Mouse (Mus musculus): ENCODE results near the gene Camk2d.

Gene Camk2d

DNA sequence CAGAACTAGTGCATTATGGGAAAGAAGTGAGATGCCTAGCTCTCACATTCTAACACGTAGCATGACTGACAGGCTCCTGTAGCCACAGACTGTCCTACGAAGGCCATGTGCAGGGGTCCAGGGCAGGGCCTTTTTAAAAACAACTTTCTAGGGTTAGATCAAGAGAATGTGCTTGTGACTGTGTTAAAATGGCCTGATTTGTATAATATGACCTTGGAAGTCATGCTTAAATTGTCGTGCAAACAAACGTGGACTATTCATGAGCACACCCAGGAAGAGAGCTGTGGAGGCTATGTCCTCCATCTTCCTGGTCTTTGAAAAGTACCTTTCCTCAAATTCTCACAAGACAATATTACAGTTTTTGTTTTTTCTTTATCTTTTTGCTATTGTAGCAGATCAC, 91.0 kb downstream of the Camk2d start:
- in situ Hi-C loops (cut with MboI, MseI) = no loop called here

GRCm38 (mm10) chr3:126688516-126688915, 92.4 kb downstream of the Camk2d start:
- in situ Hi-C loops (cut with MboI, MseI) = no loop called here

DNA sequence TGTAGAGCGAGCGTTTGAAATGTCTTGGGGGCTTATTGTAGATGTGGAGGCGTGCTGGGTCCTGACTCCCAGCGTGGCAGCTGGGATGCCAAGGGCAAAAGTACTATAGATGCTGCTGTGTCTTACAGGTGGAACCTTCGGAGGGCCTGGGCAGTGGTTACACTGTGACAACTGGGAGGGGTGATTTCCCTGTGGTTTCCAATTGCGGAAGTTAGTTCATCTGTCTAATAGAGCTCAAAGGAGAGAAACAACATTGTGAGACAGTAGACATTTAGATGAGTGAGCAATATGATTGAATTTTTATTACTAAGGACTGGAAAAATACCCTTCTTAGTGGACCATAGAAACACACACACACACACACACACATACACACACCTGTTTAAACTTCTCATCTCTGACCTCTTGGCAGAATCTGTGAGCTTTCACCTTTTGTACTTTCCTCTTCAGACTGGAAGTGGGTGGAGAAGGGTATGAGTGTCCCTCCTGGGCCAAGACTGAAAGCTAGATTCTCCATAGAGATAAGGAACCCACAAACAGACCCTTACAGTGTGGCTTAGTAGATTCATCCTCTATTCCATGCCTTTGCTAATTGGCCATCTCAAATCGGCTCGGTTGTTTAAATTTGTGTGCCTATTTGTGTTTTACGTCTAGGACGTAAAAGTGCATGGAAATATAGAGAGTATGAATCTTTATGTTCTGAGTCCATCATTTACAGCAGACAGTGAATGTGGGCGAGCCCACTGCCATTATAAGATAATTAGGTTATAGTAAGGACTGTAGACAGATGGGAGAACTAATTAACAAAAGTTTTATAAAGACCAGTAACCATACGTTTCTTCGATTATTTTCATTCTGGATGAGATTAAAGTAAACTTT, 94.8 kb downstream of the Camk2d start:
- in situ Hi-C loops (cut with MboI, MseI) = loop anchor here (5.0 kb wide), 1 partner anchor 34 kb away; no protein-coding TSS in a partner anchor

DNA sequence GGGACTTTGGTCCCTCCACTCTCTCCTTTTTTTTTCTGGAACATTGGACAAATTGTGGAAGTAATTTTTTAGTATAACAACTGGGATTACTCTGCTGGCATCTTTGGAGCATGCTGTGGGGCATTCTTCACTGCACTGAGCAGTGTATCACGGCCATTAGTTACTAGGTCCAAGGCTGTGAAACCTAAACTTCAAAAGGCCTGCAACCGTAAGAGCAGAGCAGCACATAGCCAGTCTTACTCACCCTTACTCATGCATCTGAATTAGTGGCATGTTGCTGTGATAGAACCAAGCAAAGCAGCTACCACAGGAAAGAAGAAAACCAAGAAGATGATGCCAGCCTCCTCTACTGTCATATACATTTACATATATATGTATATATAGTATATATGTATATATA, 95.5 kb downstream of the Camk2d start:
- in situ Hi-C loops (cut with MboI, MseI) = loop anchor here (5.0 kb wide), 1 partner anchor 34 kb away; no protein-coding TSS in a partner anchor

DNA sequence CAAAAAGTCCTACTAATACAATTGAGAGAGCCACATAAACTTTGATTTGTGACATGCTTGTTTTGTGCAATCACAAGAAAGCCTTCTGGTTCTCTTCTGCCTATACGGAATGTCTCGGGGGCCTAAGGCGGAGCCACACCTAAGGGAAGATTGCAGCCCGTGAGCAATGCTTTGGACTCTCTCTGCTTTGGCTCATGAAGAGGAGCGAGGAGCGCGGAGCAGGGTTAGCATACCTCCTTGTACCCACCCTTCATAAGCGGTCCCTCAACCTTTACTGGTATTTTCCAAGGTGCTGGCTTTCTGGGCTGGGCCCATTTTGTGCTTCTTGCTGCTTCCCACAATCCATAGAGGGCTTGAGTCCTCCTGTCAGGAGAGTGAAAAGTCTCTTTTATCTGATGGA, 96.7 kb downstream of the Camk2d start:
- in situ Hi-C loops (cut with MboI, MseI) = loop anchor here (5.0 kb wide), 1 partner anchor 35 kb away; no protein-coding TSS in a partner anchor

DNA sequence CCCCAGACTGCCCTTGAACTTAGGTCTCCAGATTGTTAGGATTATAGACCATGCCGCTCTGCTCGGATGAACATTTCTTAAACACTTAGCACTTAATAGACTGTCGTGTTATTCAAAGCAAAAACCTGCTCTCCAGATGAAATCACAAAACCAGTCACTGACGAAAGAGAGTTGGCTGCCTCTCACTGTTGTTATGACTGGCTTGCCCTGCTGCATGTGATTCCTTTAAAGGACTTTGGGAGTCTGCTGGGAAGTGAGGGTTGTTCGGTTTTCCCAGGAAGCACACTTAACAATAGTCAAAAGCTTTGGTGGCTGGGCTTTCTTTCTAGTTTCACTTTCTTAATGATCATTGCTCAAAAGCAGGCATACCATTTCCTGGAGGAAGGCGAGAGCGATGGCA, 97.2 kb downstream of the Camk2d start:
- in situ Hi-C loops (cut with MboI, MseI) = loop anchor here (5.0 kb wide), 1 partner anchor 36 kb away; no protein-coding TSS in a partner anchor

- in situ Hi-C loops (cut with MboI, MseI) = no loop called here
These were observed 99.6 kb downstream of the Camk2d start for GRCm38 (mm10) chr3:126695456-126696293.

DNA sequence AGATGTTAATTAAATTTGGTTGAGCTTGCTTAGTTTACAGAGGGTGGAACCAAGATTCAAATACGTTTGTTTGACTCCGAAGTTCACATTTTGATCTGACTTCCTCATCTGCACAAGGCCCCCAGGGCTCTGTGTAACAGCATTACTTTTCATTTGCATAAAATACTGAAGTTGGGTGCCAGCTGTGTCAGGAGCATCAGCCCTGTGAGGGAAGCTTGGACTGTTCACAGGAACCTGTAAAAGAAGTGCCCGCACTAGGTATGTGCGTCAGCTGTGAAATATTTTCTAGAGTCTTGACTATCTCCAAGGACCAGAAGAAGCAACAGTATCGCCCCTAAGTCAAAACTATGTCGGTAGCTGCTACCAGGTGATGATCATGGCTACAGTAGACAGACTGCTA, 100.5 kb downstream of the Camk2d start:
- in situ Hi-C loops (cut with MboI, MseI) = no loop called here

DNA sequence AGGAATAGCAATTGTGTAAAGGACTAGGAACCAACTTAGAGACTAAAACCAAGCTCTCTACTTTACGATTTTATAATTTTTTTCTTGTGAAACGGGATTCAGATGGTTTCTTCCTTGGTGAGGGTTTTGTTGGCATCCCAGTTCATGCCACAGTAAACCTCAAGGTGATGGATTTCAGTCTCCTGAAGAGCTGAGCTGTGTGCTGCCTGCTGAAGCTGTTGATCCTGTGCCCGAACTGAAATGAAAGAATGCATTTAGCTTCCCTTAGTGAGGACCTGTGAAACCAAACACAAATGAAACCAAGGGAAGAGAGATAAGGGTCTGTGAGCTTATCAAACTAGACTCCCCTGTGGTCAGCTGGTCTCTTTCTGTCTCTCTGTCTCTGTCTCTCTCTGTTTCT, 103.6 kb downstream of the Camk2d start:
- in situ Hi-C loops (cut with MboI, MseI) = no loop called here

DNA sequence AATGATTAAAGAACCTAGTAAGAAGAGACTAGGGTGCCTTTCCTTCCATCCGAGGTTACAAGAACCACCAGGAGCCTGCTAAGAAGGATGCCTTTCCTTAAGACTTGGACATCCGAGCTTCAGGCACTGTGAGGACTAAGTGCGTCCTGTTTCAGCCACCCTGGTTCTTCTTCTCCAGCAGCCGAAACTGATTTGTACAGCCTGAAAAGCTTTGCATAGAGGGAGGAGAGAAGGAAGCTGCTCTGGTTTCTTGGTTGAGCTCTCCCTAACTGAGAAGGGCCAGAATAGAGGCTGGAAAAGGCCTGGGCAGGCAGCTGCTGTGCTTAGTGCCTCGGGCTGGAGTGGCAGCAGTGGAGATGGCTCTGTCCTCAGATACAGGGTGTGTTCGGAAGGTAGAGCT, 105.0 kb downstream of the Camk2d start:
- in situ Hi-C loops (cut with MboI, MseI) = no loop called here

- in situ Hi-C loops (cut with MboI, MseI) = no loop called here
These were observed 105.5 kb downstream of the Camk2d start for GRCm38 (mm10) chr3:126701586-126701985.

GRCm38 (mm10) chr3:126705490-126705889, 109.4 kb downstream of the Camk2d start:
- in situ Hi-C loops (cut with MboI, MseI) = no loop called here

DNA sequence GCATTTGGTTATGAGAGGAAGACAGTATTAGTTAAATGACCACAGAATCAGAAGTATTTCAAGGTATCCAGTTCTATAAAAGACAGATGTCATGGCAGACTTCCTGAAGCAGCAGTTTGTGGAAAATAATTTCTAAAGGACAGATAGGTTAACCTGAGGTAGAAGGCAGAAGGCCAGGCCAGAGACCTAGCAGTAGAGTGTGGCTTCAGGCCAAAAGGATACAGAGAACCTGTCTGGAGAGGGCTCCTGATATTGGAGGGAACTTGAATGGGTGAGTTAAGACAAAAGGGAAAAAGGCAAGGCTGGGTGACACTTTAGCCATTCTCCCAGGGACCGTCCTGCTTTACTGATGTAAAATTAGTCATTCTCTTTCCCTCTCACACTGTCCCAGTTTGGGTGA, 118.2 kb downstream of the Camk2d start:
- in situ Hi-C loops (cut with MboI, MseI) = no loop called here

DNA sequence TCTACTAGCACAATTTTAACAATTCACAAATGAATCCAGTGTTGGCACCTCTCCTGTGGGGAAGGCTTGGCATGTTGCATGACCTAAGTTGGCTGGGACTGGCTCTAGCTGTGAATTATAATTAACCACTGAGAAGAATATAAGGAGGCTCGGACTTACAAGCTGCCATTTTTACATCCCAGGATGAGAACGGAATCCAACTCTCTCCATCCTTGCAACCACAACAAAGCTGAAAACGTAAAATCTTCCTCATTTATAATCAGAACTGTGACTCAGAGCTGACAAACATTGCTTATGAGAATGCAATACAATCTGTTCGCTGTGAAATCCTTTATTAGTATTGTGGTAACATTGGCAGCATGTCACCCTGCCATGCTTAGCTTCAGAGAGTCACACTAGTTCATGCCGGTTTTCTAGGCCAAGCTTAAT, 126.9 kb downstream of the Camk2d start:
- in situ Hi-C loops (cut with MboI, MseI) = no loop called here

GRCm38 (mm10) chr3:126723458-126723857, 127.4 kb downstream of the Camk2d start:
- in situ Hi-C loops (cut with MboI, MseI) = no loop called here

- in situ Hi-C loops (cut with MboI, MseI) = no loop called here
These were observed 129.5 kb downstream of the Camk2d start for GRCm38 (mm10) chr3:126725647-126726046.

- in situ Hi-C loops (cut with MboI, MseI) = no loop called here
These were observed 131.3 kb downstream of the Camk2d start for GRCm38 (mm10) chr3:126727387-126727786.

DNA sequence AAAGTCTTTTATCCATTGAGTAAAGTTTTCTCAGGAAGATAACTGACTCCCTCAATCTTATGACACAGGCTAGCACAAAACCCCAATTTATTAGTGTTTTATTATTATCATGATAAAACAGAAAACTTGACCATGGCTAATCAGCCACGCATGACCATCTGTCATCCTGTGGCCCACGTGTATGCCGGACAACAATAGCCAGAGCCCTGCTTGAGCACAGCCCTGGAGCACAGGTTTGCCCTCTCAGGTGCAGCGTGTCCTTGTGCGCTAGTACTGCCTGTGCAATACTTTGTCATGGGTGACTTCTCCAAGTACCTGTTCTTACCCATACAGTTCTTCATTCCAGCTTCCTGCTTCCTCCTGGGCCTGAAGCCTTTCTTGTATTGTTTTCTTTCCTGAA, 134.3 kb downstream of the Camk2d start:
- in situ Hi-C loops (cut with MboI, MseI) = no loop called here

DNA sequence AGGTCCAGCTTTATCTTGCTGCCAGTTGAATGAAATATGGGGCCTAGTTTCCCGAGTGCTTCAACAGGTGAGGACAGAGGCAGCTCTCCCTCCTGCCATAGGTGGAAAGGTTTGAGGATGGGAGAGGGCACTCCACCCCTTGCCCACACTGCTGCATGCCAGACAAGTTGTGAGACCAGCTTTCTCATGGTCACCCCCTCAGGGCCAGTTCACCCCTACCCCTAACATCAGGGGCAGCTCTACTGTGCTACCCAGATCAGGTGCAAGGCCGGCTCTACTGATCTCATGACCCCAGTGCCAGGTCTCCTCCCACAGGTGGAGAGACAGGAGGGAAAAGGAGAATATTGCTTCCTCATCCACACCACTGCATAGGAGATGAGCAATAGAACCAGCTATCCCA, 136.2 kb downstream of the Camk2d start:
- in situ Hi-C loops (cut with MboI, MseI) = no loop called here

GRCm38 (mm10) chr3:126734533-126734932, 138.4 kb downstream of the Camk2d start:
- in situ Hi-C loops (cut with MboI, MseI) = no loop called here

DNA sequence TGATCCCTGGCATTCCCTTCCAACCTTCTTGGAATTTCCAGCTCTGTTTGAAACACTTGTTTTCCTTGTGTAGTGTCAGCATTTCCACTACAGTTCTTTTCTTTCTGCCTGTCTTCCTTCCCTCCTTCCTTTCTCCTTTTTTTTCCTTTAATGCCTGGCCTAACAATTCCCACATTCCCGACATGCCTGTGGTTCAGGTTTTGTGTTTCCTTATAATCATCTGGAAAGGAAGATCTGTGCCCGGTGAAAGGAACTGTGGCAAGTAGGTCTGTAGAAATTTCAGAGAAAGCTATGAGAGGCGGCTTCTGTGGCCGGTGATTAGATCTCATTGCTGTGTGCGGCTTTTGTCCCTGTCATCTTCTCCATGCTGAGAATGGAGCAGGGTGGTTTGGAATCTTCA, 139.1 kb downstream of the Camk2d start:
- in situ Hi-C loops (cut with MboI, MseI) = no loop called here

GRCm38 (mm10) chr3:126737128-126737527, 141.0 kb downstream of the Camk2d start:
- in situ Hi-C loops (cut with MboI, MseI) = no loop called here

All from T-helper 2 cell (primary cell).